Mouse (Mus musculus): ENCODE data around the gene Zc3h12d.
"Not testable (repeated sequence)": the region's sequence is repeated elsewhere in the genome, so short reads cannot be mapped to it uniquely, and the experiment has no call there.

The Zc3h12d gene

DNA sequence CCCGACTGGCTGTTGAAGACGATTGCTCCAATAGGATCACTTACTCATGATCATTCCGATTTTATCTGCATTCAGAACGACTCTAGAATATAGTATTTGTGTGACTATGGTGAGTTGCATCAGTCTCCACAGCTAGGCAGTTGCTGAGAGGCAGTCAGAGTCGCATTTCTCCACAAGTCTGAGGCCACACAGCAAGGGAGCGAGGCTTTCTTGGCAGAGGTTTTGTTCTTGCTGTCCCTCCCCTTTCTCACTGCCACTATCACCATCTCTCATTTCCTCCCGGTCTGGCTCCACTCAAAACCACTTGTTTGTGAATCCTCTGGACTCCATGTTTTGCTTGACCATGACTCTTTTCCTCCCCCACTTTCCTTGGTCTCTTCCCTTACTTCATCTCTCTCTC lies 41.9 kb downstream of the Zc3h12d start:
- no peak for DNase-seq (ENCODE audit: low spot score)

DNA sequence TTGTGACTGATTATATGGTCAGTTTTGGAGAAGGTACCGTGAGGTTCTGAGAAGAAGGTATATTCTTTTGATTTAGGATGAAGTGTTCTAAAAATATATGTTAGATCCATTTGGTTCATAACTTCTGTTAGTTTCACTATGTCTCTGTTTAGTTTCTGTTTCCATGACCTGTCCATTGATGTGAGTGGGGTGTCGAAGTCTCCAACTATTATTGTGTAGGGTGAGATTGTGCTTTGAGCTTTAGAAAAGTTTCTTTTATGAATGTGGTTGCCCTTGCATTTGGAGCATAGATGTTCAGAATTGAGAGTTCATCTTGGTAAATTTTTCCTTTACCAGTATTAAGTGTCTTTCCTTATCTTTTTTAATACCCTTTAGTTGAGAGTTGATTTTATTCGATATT lies 48.0 kb downstream of the Zc3h12d start:
- not testable (repeated sequence) for DNase-seq (ENCODE audit: low spot score)

DNA sequence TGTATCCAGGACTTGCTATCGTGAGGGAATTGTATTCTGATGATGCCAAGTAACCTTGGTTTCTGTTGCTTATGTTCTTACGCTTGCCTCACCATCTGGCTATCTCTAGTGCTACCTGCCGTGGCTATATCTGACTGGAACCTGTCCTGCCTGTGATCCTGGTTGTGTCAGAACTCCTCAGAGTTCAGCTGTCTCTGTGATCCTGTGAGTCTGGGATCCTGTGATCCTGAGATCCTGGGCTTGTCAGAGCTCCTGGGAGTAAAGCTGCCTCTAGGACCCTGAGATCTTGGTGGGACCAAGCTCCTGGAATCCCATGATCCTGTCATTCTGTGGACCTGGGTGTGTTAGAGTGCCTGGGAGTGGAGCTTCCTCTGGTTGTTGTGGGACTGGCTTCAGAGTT lies 49.7 kb downstream of the Zc3h12d start:
- no peak for DNase-seq (ENCODE audit: low spot score)

DNA sequence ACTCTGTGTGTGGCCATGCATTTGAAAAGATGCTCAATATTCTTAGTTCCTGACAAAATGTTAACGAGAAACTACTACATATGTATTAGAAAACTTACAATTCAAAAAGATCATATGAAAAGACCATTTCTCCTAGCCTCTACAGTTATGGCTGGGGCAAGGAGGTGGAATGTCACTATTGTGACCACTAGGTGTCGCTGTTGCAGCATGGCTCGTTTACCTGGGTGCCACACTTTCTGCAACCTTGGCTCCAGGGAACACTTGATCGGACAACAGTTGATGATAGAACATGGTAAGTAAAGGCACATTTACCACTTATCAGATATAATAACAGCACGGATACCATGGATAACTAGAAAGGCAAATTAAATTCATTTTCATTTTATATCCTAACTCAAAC lies 51.3 kb downstream of the Zc3h12d start:
- peak; percentile 80 for DNase-seq (ENCODE audit: low spot score)

DNA sequence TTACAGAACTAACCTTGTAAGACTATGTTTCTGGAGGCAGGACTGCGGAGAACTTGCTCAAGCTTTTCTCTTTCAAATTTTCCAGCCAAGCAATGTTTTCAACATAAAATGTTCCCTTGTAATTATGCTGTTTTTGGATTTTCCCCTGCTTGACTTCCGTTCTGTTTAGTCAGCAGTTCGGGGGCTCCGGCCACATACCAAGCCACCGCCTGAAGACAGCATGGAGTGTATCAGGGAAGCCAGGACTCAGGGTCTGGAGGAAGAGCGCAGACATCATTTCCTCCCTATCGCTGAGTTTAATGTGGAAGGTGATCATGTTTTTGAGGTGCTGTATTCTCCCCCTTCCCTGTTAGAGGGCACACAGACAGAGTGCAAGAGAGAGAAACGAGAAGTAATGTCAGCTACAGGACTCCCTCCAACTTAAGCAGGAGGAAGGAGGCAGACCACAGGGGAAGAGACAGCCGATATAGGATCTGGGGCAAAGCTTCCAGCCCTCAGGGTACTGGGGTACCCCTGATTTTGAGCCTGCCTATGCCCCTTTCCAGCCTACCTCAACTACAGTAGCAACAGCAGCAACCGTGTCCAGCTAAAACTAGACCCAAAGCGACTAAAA lies 56.1 kb downstream of the Zc3h12d start:
- no peak for DNase-seq (ENCODE audit: low spot score)

DNA sequence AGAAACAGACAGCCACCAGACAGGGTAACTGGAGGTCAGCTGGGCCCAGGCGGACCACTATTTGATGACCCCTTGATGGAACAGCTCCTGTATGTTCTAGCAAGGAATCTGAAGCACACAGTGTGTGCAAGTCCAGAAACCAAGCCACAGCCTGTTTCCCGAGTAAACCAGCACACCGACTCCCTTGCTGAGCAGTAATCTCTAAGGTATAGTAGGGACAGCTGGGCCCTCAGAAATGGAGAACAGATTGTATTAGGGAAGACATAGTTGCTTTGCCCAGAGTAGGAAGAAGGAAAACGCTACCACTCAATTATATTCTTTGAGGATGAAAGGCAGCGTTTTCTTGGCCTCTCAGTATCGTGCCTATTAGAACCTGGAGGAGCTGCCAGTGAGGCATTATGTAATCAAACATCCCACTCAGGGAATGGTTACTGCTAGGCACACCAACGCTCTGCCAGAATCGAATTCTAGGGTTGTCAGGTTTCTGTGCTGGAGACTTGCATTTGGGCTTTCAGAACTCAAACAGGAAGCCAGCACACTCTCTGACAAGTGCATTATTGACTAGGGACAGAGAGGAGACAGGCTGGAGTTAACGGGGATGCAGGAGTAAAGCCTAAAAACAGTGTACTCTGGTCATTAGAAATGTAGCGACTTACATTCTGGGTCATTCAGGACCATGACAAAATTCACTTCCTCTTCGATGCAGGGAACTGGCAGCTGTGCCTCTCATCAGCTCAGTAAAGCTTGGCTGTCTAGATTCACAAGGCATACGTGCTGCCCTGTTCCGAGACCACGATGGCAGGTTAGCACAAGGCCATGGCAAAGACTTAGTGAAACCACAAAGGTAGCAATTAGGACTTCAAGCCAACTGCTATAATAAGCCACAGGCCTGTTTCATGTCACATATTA lies 68.7 kb downstream of the Zc3h12d start:
- no peak for DNase-seq (ENCODE audit: low spot score)

DNA sequence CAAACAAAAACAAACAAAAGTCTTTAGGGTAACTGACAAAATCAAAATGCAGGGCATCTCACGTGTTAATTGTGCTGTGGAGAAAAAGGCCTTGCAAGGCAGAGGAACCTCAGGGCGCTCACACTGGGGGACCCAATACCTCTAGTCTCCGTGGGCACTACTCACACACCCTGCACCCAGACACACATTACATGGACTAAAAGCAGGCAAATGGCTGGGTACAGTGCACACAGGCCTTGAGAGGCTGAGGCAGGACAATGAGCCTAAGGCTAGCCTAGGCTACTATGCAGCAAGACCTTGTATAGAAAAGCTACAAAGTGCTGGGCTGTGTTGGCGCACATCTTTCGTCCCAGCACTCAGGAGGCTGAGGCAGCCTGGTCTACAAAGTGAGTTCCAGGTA lies 71.9 kb downstream of the Zc3h12d start:
- DNase-seq (ENCODE audit: low spot score), result no peak

DNA sequence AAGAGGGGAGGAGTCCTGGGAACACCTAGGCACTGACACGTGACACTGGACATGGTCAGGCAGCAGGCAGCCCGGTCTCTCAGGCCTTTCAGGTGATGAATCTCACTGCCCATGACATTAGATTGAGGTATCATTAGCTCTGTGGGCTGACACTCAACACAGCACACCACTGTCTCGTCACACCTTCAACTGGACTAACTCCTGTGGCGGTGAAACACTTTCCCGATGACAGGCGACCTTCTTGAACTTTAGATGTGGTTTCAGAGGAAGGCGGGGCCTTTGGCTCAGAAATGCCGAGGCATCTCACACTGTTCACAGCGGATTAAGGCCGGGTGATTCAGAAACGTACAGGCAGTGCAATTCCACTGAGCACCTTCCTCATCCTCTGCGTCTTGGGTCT lies 74.9 kb downstream of the Zc3h12d start:
- no peak for DNase-seq (ENCODE audit: low spot score)

DNA sequence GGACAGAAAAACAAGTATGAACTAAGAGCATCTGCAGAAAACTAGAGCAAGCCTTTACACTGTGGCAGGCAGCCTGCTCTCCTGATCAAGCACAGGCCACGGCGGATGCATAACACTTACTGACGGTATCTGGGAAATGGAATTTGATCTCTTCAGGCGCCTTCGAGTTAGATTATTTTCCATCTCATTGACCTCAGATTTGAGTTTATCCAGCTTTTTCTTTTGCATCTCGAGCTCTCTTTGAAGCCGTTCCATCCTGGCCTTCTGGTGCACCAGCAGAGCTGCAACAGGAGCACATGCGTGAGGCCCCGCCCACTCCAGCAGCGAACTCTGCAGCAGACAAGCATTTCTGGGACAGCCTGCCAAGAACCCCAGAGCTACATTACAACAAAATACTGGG lies 79.0 kb downstream of the Zc3h12d start:
- peak; percentile 46 for DNase-seq (ENCODE audit: low spot score)
